Mouse (Mus musculus) retina, postnatal 7 days (tissue): Measurements from ENCODE around the gene Ubqln1.

Experiments
- DNase-seq: peaks from one replicate; pipeline ENCODE4 v3.0.0-alpha.2; 2012; ENCODE audit warnings: low read depth, low spot score

Gene Ubqln1

DNA sequence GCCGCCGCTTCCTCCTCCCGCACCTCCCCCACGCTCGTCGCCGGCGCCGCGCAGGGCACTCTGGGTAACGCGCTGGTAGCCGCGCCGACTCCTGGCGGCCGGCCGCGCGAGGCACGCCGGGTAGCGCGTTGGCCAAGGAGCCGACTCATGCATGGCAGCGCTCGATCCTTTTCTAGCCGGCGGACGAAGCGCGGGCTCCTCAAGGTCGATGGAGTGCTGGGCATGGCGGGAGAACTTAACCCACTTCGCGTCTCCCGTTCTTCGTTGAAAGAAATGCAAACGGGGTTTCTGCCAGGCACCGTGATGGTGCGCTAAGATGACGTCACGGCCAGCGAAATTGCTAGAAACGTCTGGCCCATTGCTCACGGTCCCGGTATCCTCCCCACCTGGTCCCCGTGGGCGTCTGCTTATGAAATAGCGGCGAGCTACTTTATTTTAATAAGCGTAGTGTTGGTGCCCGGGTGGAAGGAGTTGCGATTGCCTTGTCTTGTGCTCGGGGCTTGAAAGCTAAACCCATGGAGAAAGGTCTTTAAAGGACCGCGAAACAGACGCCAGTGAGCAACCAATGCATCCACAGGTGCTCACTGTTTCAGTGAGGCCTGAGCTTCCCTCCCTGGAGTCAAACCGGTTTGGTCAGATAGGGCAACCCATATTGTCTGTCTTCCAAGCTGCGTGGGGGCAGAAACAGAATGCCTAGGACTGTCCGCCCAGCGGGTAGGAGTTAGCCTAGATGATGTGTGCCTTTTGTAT lies at the start of gene Ubqln1:
Ubqln1 (minus strand) TSS at position 62 of the 750 bp plus-strand sequence.
- DNase-seq = peak; percentile 82

GRCm38 (mm10) chr13:58263546-58263945 lies 48.1 kb upstream of the Ubqln1 start:
- DNase-seq = no peak

DNA sequence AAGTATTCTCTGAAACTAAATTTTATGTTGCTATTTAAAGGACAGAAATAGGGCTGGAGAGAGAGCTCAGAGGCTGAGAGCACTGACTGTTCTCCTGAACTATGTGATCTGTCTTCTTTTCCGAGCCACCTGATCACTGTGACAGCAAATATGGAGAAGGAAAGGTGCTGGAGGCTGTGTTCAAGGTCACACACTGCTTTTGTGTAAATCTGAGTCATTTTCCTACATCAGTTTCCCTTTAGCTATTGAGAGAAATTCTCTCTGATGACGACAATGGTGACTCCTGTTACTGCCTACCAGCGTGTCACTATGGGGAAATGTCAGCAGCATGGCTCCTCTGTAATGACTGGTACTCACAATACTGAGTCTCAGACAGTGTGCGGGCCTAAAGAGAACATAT lies 46.2 kb upstream of the Ubqln1 start:
- DNase-seq = no peak

GRCm38 (mm10) chr13:58253268-58253667 lies 37.8 kb upstream of the Ubqln1 start:
- no peak for DNase-seq

- DNase-seq = no peak
Measured at GRCm38 (mm10) chr13:58248957-58249356, 33.5 kb upstream of the Ubqln1 start.

DNA sequence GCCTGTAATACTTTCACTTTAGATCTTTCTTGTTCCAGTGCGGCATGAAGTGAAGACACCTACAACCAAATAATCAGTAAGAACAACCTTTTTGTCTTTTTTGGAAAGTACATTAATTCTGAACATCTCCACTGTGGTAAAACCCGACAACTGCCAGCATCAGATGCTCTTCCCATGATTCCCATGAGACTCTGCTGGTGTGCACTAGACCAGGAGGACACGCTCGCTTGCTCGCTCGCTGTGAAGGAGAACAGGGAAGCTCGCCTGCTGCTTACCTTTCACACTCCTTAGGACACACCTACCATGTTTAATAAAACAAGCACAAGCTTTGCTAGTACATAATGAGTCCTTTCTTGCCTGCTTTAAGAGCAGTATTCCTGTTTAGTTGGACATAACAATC lies 21.1 kb upstream of the Ubqln1 start:
- DNase-seq = no peak

GRCm38 (mm10) chr13:58232611-58233010 lies 17.2 kb upstream of the Ubqln1 start:
- peak; percentile 21 for DNase-seq

DNA sequence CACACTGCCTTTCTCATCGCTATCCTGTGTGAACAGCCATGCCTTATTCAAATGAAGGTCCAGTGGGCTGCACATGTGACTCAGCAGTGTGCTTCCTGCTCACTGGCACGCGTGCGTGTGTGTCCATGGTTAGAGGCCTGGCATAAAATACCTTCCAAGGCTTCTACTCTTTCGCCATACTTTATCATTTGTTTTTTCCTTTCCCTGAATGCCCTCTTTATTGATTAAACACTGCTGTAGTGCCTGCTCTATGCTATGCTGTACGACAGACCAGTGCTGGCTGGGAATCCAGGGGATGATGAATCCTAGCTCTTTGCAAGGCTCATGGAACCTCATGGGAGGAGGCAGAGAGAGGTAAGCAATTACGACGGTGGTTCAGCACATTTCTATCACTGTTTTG lies 16.6 kb upstream of the Ubqln1 start:
- DNase-seq = no peak

- no peak for DNase-seq
Measured at GRCm38 (mm10) chr13:58228624-58229023, 13.2 kb upstream of the Ubqln1 start.

GRCm38 (mm10) chr13:58225694-58226093 lies 10.2 kb upstream of the Ubqln1 start:
- no peak for DNase-seq

DNA sequence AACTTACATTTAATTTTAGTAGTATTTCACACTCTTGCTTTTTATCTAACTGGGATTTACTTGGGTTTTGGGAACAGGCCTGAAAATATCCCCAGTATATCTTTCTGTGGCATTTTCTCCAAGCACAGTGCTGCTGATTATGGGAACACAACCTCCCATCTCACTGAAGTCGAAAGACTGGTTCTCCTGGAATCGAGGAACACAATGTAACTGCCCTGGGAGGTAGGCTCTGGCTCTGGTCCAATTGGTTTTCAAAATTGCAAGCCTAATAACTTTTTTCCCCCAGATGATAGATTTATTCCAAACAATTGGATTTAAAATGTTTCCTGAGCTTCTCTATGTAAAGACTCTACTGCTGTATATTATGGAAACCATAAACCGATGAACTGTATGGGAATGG lies 4.8 kb upstream of the Ubqln1 start:
- no peak for DNase-seq

- DNase-seq = no peak
Measured at GRCm38 (mm10) chr13:58217536-58217935, 2.1 kb upstream of the Ubqln1 start.

- no peak for DNase-seq
Measured at GRCm38 (mm10) chr13:58216395-58216794, 942 bp upstream of the Ubqln1 start.

- DNase-seq = no peak
Measured at GRCm38 (mm10) chr13:58215253-58215591, 231 bp downstream of the Ubqln1 start.

DNA sequence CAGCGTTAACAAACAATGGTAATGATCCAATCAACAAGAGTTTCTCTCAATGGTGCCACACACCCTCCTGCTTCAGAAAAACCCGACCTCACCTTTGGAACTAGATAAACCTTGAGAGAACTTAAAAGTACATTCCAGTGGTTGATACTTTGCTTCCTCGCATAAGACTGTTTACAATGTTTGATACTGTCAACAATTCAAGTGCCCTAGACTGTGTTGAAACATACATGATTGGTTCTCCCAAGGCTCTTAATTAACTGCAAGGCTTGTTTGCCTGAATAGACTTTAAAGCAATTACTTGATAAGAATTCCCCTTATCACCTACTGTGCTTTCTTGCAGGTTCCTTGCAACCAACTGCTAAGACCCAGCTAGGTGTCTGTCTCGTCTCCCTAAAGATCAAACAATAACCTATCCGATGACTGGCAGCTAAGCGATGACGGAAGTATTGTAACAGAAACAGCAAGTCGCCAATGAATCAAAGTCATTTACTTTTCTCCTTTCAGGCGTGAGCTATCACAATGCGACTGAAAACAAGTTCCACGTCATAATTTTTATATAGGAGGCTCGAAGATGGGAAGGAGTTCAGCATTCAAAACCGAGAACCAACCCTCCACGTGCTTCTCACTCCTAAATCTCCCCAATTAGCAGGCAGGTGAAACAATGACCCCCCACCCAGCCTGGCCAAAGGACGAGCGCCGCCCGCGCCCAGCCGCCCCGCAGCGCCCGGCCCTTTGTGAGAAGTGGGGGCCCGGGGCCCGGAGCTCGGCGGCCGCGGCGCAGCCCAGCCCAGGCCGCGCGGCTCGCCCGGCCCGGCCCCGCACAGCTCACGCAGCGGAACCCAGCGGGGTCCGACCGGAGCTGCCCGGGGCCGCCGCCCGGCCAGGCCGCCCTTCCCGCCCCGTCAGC lies 854 bp downstream of the Ubqln1 start:
- DNase-seq = no peak

DNA sequence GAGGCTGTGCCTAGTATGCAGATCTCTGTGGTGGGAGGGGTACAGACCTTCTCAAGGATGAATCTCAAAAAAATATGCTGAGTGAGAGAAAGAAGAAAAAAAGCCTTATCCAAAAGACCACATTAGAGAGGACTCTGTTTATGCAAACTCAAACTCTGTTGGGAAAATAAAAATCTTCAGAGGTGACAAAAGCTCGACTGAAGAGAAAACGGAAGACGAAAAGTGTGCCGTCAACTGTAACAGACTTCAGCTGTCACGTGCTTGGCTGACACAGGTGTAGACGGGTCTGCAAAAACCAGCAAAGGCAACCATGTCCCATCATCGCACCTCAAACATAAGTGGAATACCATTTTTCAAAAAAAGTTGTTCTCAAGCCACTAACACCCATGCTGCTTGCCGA lies 1.7 kb downstream of the Ubqln1 start:
- no peak for DNase-seq

DNA sequence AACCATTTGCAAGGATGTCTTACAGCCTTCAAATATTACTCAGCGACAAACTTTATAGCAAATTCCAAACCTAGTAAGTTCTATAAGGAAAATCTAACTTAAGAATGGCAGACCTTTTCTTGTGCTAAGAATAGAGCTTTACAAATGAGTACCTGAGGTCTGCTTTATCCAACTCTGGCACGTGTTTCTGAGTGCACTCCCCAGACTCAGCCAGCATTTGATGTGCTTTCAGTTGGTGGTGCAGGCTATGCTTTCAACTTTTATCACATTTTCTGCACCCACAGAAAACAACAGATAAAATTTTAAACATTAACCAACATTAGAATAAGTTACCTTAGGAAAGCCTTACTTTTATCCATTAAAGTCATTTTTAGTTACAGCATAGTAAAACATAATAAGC lies 2.9 kb downstream of the Ubqln1 start:
- DNase-seq = no peak

DNA sequence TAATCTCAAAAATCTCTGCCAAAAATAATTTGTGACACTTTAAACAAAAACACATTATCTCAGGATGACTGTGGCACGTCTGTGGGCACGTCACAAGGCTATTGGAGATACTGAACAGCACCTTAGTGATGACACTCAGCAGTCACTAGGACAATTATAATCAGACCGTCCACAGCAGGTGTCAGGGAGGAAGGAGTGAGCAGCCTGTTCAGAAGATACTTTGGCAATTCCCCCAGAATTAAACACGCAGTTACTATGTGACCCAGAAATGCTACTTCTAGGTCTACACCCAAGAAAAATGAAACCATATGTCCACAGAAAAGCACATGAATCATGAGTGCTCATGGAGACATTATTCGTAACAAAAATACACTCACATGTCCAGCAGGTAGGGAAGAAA lies 5.0 kb downstream of the Ubqln1 start:
- DNase-seq = no peak

DNA sequence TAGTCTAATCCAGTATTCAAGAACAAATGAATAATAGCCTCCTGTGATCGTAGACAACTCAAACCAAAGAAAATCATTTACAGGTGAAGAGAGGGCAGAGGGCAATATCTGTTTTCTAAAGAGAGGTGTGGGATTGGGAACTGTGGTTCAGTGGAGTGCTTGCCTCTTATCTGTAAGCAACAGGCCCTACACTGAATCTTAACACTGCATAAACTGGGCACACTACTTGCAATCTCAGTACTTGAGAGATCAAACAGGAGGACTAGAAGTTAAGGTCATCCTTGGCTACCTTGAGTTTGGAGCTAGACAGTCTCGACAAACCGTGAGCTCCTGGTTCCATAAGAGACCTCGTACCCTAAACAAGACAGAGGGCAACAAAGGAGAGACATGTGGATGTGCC lies 9.4 kb downstream of the Ubqln1 start:
- DNase-seq = no peak

DNA sequence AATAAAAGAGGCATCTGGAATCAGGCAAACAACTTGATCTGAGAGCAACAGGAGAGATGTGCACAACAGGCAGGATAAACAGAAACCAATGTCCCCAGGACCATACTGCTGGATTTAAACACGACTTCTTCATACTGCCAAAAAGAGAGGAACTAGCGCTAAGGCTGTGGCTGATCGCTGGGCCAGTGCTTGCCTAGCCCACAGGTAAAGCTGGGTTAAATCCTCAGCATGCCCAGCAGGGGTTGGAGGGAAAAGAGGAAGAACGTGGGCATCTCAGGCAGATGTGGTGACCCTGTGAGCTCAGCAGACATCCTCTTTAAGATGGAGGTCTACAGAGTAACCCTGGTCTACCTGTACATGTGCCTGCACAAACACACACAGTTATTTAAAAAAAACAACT lies 10.5 kb downstream of the Ubqln1 start:
- DNase-seq = no peak

- DNase-seq = no peak
Measured at GRCm38 (mm10) chr13:58204202-58204601, 11.3 kb downstream of the Ubqln1 start.

DNA sequence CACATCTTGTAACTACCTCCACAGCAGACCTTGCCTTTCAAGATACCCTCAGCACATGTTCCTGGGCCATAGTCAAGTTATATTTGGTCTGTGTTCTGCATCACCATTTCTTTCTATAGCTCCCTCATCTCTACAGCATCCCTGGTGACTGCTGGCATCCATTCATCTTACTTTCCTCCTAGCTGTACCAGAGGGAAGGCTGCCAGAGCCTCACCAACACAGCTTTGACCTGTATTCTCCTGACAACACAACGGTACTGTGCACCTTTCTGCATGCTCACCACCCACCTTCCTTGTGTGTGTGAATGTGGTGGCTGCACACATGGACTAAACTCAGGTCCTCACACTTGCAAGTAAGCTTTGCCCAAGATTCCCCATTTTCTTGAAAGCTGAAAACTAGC lies 12.6 kb downstream of the Ubqln1 start:
- DNase-seq = no peak

DNA sequence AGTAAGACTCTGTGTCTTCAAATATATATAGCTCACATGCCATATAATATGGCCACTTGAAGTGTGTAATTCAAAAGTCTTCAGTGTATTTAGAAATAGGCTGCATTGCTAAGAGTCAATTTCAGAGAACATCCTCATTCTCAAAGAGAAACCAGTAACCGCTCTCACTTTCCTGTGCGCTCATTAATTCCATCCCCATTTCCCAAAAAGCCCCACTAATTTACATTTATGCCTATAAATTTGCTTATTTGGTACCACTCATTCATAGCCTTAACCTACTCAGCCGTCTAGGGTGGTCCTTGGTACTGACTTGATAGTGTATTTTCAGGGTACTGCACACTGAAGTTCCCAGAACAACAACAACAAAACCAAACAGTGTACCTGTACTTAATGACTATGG lies 13.5 kb downstream of the Ubqln1 start:
- DNase-seq = no peak
